Mouse (Mus musculus) forebrain, embryonic 11.5 days (tissue): Measurements from ENCODE around the gene Sacm1l. TPM values are rescaled to one million over a fixed set of nuclear protein-coding genes. Genes with fewer than 3 reads are reported as not detected.

Experiments
- ATAC-seq: fragments of 200-750 bp; cut with Nextera tagmentation; replicated peaks from 2 replicates; pipeline ENCODE4 v1.8.0; 2017; ENCODE audit warnings: moderate TSS enrichment; ENCODE audit not compliant: low FRiP score
- DNase-seq: peaks from one replicate; pipeline ENCODE4 v3.0.0-alpha.2; 2017; ENCODE audit warnings: low spot score
- H3K27ac ChIP-seq: fragments of 300-500 bp; sonication (generic); 2 replicates; pipeline ENCODE4 v1.5.1; 2014; ENCODE audit warnings: low read depth, low read length
- H3K27me3 ChIP-seq: fragments of 300-500 bp; sonication (generic); 2 replicates; pipeline ENCODE4 v1.6.1; 2014; ENCODE audit warnings: mild to moderate bottlenecking, low read length, mixed read lengths; ENCODE audit not compliant: control insufficient read depth, insufficient read depth
- H3K36me3 ChIP-seq: fragments of 300-500 bp; sonication (generic); 2 replicates; pipeline ENCODE4 v1.6.1; 2014; ENCODE audit warnings: mild to moderate bottlenecking, low read length, moderate library complexity, mixed read lengths; ENCODE audit not compliant: control insufficient read depth, insufficient read depth
- H3K4me1 ChIP-seq: fragments of 300-500 bp; sonication (generic); replicated peaks from 2 replicates; pipeline ENCODE4 v1.6.1; 2014; ENCODE audit warnings: low read length, mixed read lengths; ENCODE audit not compliant: control insufficient read depth, insufficient read depth
- H3K4me2 ChIP-seq: fragments of 300-500 bp; sonication (generic); 2 replicates; pipeline ENCODE4 v1.6.1; 2014; ENCODE audit warnings: low read depth, mild to moderate bottlenecking, low read length, moderate library complexity, mixed read lengths; ENCODE audit not compliant: severe bottlenecking
- H3K4me3 ChIP-seq: fragments of 300-500 bp; sonication (generic); 2 replicates; pipeline ENCODE4 v1.5.1; 2014; ENCODE audit warnings: low read depth, low read length
- H3K9ac ChIP-seq: fragments of 300-500 bp; sonication (generic); 2 replicates; pipeline ENCODE4 v1.6.1; 2014; ENCODE audit warnings: low read length
- H3K9me3 ChIP-seq: fragments of 300-500 bp; sonication (generic); 2 replicates; pipeline ENCODE4 v1.6.1; 2016; ENCODE audit warnings: low read length, mixed read lengths; ENCODE audit not compliant: control insufficient read depth
- WGBS: fragments of 180-500 bp; shearing (Covaris S2); extraction: QIAGEN DNeasy Blood & Tissue Kit; methylation state at CpG from one replicate; pipeline ENCODE4 v1.1.7; 2014; 5-methylcytosine and 5-hydroxymethylcytosine counted together
- polyA plus RNA-seq: library from polyadenylated mRNA; unstranded; fragments of >200 nt; fragmentation: Nextera tagmentation; extraction: Ambion mirVana; gene quantifications from 2 replicates; pipeline ENCODE4 v1.2.1, GENCODE M21; 2014

Gene Sacm1l
- polyA plus RNA-seq, 1 experiment from 2014 or later: 46.4 TPM

- Histone ChIP-seq H3K4me1 (no peaks in the 10 kb centered on the region), H3K27ac (no peak overlapping the region), H3K36me3 (no peaks in the 10 kb centered on the region), H3K4me2 (no peak overlapping the region), H3K4me3 (no peak overlapping the region), H3K27me3 (no peaks in the 10 kb centered on the region), H3K9me3 (no peaks in the 10 kb centered on the region), H3K9ac (no peak overlapping the region)
- WGBS: 91% methylated on average over 10 of the region's 10 CpGs
- ATAC-seq: no peak
- DNase-seq: no peak
Observed at GRCm38 (mm10) chr9:123577360-123578192, 48.0 kb downstream of the Sacm1l start.

GRCm38 (mm10) chr9:123589240-123589910, 59.8 kb downstream of the Sacm1l start:
- no peaks in the 10 kb centered on the region for H3K36me3 ChIP-seq
- DNase-seq (no peak), ATAC-seq (no peak)
- no peak overlapping the region for H3K9ac ChIP-seq
- WGBS: 91% methylated on average over 7 of the region's 7 CpGs
- no peak overlapping the region for H3K27ac ChIP-seq
- H3K4me2 ChIP-seq: no peak overlapping the region
- H3K4me3 ChIP-seq: no peak overlapping the region
- H3K27me3 ChIP-seq: no peaks in the 10 kb centered on the region
- no peaks in the 10 kb centered on the region for H3K4me1 ChIP-seq
- no peaks in the 10 kb centered on the region for H3K9me3 ChIP-seq

- ATAC-seq: no peak
- Histone ChIP-seq H3K27ac (no peak overlapping the region), H3K4me3 (no peak overlapping the region), H3K9me3 (no peaks in the 10 kb centered on the region), H3K27me3 (no peaks in the 10 kb centered on the region), H3K4me2 (no peak overlapping the region), H3K4me1 (no peaks in the 10 kb centered on the region), H3K36me3 (no peaks in the 10 kb centered on the region), H3K9ac (no peak overlapping the region)
- DNase-seq: no peak
- WGBS: 92% methylated on average over 4 of the region's 4 CpGs
Observed at GRCm38 (mm10) chr9:123595194-123595593, 65.6 kb downstream of the Sacm1l start.

- ATAC-seq: no peak
- Histone ChIP-seq H3K27ac (no peak overlapping the region), H3K4me2 (no peak overlapping the region), H3K27me3 (no peaks in the 10 kb centered on the region), H3K9me3 (no peaks in the 10 kb centered on the region), H3K9ac (no peak overlapping the region), H3K4me1 (no peaks in the 10 kb centered on the region), H3K4me3 (no peak overlapping the region), H3K36me3 (no peaks in the 10 kb centered on the region)
- no peak for DNase-seq
- 89% methylated on average over 2 of the region's 2 CpGs for WGBS
Observed at GRCm38 (mm10) chr9:123596910-123597309, 67.4 kb downstream of the Sacm1l start.

- Histone ChIP-seq H3K36me3 (no peaks in the 10 kb centered on the region), H3K9ac (no peak overlapping the region), H3K9me3 (no peaks in the 10 kb centered on the region), H3K4me2 (no peak overlapping the region), H3K4me1 (no peaks in the 10 kb centered on the region), H3K27me3 (no peaks in the 10 kb centered on the region), H3K4me3 (no peak overlapping the region), H3K27ac (no peak overlapping the region)
- WGBS: 97% methylated on average over 2 of the region's 2 CpGs
- no peak for ATAC-seq
- no peak for DNase-seq
Observed at GRCm38 (mm10) chr9:123597376-123597775, 67.8 kb downstream of the Sacm1l start.

- WGBS: 83% methylated on average over 1 of the region's 1 CpGs
- H3K4me2 ChIP-seq: no peak overlapping the region
- H3K4me3 ChIP-seq: no peak overlapping the region
- no peaks in the 10 kb centered on the region for H3K9me3 ChIP-seq
- H3K27ac ChIP-seq: no peak overlapping the region
- DNase-seq (no peak), ATAC-seq (no peak)
- H3K4me1 ChIP-seq: no peaks in the 10 kb centered on the region
- H3K36me3 ChIP-seq: no peaks in the 10 kb centered on the region
- no peaks in the 10 kb centered on the region for H3K27me3 ChIP-seq
- H3K9ac ChIP-seq: no peak overlapping the region
Observed at GRCm38 (mm10) chr9:123601529-123601928, 72.0 kb downstream of the Sacm1l start.

GRCm38 (mm10) chr9:123620311-123621098, 90.9 kb downstream of the Sacm1l start:
- Histone ChIP-seq H3K4me2 (no peak overlapping the region), H3K36me3 (no peaks in the 10 kb centered on the region), H3K9ac (no peak overlapping the region), H3K27ac (no peak overlapping the region), H3K27me3 (no peaks in the 10 kb centered on the region), H3K4me3 (no peak overlapping the region), H3K9me3 (no peaks in the 10 kb centered on the region), H3K4me1 (no peaks in the 10 kb centered on the region)
- 89% methylated on average over 5 of the region's 5 CpGs for WGBS
- DNase-seq (no peak), ATAC-seq (no peak)

GRCm38 (mm10) chr9:123624741-123625140, 95.2 kb downstream of the Sacm1l start:
- no peaks in the 10 kb centered on the region for H3K9me3 ChIP-seq
- H3K4me2 ChIP-seq: no peak overlapping the region
- H3K36me3 ChIP-seq: no peaks in the 10 kb centered on the region
- DNase-seq: no peak
- no peak overlapping the region for H3K4me3 ChIP-seq
- H3K27me3 ChIP-seq: no peaks in the 10 kb centered on the region
- 89% methylated on average over 2 of the region's 2 CpGs for whole genome bisulfite sequencing
- no peak for ATAC-seq
- H3K9ac ChIP-seq: no peak overlapping the region
- H3K4me1 ChIP-seq: no peaks in the 10 kb centered on the region
- no peak overlapping the region for H3K27ac ChIP-seq
